Mouse (Mus musculus) left cerebral cortex, postnatal 14 days (tissue): Measurements from ENCODE around the gene Sephs2. TPM values are rescaled to one million over a fixed set of nuclear protein-coding genes. Genes with fewer than 3 reads are reported as not detected.
"Not testable (repeated sequence)": the region's sequence is repeated elsewhere in the genome, so short reads cannot be mapped to it uniquely, and the experiment has no call there.

Source experiments
- DNase-seq, 2 experiments: peaks; one replicate each; pipeline ENCODE4 v3.0.0; 2021 to 2022; ENCODE audit warnings: low spot score in 2 of 2, mixed read lengths in 1 of 2
- intact Hi-C: fragments of 180-260 bp; cut with DNase I; formaldehyde crosslinking; loops from one replicate; pipeline ENCODE4 v1.15.1; 2025
- total RNA-seq, 2 experiments: library from RNA; stranded (reverse); gene quantifications; 2 replicates each; pipeline ENCODE4 v1.2.3; 2021

The Sephs2 gene
- total RNA-seq, 2 experiments from 2014 or later: 45.9 to 50.3 TPM

DNA sequence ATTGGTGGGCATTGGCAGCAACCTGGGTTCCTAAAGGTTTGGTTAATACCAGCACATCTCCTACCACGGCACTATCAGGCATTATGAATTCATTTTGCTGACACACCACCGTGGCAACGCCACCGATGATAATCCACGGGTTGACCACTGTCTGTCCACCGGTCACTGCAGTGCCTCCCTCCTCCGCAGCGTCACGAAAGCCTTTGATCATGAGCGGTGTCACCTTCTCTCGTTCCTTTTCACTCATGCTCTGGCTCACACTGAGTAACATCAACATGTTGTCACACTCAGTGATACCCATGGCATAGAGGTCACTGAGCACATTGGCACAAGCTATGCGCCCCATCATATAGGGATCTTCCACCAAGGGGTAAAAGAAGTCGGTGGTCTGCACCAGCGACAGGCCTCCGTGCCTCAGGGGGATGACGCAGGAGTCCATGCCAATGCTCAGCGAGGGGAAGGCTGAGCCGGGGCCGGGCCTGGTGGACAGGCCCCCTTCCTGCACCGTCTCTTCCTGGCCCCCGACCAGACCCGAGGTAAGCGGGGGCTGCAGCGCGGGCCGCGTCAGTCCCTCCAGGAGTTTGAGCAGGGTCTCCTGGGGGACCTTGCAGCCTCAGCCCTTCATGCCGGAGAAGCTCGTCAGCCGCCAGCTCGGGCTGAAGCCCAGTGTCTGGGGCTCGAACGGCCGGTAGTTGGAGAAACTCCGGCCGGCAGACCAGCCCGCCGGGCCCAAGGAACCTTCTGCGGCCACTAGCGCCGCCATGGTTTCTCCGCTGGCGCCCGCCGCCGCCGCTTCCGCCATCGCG, 534 bp downstream of the Sephs2 start:
- DNase-seq: no peak
- intact Hi-C loops: no loop called here

DNA sequence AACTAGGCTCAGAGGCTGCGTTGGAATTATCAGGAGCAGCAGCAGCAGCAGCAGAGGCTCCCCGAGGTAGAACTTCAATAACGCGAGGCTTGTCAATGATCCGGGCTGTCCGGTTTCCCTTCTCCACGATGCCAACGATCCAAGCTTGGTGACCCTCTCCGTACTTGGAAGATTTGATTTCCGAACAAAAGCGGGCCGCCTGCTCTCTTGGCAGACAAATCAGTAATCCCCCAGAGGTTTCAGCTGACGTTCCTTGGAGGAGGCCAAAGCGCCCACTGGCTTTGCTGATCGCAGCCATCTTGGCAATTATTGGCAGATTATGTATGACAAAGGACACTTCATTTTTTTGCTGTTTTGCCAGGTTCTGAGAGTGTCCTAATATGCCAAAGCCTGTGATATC, 1.3 kb downstream of the Sephs2 start:
- intact Hi-C loops: no loop called here
- DNase-seq: no peak

DNA sequence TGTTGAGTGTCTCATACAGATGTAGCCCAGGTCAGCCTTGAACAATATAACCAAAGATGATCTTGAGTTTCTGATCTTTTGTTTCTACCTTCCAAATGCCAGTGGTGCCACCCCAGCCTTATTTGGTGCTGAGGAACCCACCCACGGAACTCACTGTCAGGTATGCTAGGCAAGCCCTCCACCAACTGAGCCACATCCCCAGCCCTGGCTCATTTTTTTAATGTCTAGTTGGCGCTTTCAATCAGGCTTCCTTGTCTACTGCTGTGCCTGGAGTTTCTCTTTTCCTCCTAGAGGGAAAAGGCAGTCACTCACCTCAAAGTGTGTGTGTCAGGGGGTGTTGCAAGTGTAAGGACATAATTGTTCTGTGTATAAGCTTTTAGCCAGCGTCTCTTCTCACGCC, 2.8 kb downstream of the Sephs2 start:
- intact Hi-C loops: no loop called here
- DNase-seq: no peak

- DNase-seq: no peak
- intact Hi-C loops: no loop called here
Observed at GRCm38 (mm10) chr7:127270666-127271065, 3.2 kb downstream of the Sephs2 start.

GRCm38 (mm10) chr7:127270256-127270655, 3.6 kb downstream of the Sephs2 start:
- no peak for DNase-seq
- intact Hi-C loops: no loop called here

DNA sequence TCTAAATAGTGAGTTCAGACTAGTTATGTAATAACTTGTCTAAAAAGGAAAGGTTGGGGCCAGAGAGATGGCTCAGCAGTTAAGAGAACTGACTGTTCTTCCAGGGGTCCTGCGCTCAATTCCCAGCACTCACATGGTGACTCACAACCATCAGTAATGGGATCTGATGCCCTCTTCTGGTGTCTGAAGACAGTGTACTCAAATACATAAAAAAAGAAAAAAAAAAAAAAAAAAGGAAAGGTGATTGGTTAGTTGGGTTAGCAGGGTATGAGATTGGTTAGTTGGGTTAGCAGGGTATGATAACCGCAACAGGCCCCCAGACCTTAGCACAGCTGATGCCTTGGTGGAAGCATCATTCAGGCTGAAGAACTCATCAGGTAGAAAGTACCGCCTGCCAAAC, 10.3 kb downstream of the Sephs2 start:
- intact Hi-C loops: loop anchor here (5.0 kb wide), 1 partner anchor 214 kb away; the partner anchor contains the start of gene Fbrs
- no peak for DNase-seq

DNA sequence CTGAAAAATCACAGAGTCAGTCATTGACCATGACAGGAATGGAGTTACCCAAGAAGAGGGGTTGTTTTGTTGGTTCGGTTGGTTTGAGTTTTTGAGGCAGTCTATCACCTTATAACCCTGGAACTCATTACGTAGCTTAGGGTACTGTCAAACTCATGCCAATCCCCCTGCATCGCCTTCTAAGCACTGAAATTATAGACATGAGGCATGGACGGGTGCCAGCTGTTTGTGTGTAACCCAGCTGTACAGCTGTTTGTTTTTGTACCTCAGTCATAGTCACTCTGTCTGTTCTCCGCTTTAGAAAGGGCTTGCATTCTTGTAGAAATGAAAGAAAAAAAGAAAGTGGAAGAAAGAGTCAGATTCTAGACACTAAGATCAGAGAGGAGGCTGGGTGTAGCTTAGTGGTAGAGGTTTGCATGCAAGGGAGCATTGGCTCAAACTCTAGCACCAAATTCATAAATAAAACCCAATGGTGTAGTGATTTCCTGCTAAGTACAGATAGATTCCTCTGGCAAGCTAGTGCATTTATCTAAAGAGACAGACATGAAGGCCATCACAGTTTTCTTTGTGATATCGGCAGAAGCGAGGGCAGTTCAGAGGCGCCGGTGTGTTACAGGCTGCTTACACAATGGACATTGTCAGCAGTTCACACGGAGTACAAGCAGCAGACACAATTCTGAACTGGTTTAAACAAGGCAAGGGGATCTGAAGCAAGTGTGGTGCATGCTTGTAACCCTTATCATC, 11.5 kb downstream of the Sephs2 start:
- no peak for DNase-seq
- intact Hi-C loops: loop anchor here (5.0 kb wide), 1 partner anchor 215 kb away; the partner anchor contains the start of gene Fbrs

DNA sequence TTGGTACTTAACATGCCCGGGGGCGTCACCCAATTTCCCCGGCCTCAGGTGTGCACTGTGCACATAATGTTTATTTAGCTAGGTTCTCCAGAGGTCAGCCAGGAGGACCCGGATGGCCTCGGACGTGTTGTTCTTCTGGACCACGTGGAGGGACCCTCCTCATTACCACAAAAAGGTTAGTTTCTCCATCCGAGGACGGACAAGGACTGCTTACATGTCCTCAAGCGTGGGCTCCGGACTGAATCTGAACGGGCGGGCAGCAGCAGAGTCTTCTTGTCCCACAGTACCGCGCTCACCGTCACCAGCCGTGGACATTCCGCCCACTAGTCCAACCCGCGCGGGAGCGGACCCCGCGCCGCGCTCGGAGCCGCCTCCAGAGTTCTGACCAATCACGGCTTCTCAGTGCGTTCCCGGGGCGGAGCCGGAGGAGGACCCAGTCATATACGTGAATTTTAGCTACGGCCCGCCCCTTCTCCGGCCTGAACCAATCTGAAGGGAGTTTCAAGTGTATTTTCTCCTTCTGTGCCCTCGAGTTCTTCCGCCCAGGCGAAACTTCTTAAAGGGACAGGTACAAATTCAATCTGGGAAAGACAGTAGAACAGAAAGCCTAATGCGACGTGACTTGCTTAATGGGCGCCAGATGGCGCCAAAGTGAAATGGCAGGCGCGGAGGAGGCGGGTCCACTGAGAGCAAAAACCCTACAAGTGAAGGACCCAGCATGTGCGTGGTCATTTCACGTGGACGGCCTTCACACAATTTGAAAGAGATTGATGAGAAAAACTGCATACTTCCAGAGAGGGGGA, 13.3 kb downstream of the Sephs2 start, which contains the start of gene Dctpp1:
Gene Dctpp1, minus strand, starts transcription at position 401 of the 803 bp plus-strand sequence.
- DNase-seq: peak; percentile 98 to 99
- intact Hi-C loops: loop anchor here (5.0 kb wide), 1 partner anchor 217 kb away; the partner anchor contains the start of gene Fbrs

GRCm38 (mm10) chr7:127259186-127259905, 14.5 kb downstream of the Sephs2 start:
- no peak for DNase-seq
- intact Hi-C loops: no loop called here

GRCm38 (mm10) chr7:127256518-127256917, 17.3 kb downstream of the Sephs2 start:
- peak in 1 of 2 experiments; percentile 55 for DNase-seq
- intact Hi-C loops: no loop called here

DNA sequence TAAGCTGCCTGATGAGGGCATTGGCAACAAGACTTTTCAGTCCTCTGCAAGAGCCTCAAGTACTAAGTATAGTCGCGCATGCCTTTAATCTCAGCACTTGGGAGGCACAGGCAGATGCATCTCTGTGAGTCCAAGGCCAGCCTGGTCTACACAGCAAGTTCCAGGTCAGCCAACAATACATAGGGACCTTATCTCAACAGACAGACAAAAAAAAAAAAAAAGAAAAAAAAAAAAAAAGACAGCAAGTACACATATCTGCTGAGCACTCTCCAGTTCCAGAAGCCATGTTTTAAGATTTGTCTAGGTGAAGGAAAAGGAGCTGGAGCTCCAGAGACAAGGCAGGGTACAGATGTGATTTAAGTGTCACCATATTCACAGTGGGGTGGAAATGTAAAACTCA, 17.9 kb downstream of the Sephs2 start:
- intact Hi-C loops: no loop called here
- no peak for DNase-seq

- intact Hi-C loops: no loop called here
- DNase-seq: no peak
Observed at GRCm38 (mm10) chr7:127255008-127255407, 18.8 kb downstream of the Sephs2 start.

DNA sequence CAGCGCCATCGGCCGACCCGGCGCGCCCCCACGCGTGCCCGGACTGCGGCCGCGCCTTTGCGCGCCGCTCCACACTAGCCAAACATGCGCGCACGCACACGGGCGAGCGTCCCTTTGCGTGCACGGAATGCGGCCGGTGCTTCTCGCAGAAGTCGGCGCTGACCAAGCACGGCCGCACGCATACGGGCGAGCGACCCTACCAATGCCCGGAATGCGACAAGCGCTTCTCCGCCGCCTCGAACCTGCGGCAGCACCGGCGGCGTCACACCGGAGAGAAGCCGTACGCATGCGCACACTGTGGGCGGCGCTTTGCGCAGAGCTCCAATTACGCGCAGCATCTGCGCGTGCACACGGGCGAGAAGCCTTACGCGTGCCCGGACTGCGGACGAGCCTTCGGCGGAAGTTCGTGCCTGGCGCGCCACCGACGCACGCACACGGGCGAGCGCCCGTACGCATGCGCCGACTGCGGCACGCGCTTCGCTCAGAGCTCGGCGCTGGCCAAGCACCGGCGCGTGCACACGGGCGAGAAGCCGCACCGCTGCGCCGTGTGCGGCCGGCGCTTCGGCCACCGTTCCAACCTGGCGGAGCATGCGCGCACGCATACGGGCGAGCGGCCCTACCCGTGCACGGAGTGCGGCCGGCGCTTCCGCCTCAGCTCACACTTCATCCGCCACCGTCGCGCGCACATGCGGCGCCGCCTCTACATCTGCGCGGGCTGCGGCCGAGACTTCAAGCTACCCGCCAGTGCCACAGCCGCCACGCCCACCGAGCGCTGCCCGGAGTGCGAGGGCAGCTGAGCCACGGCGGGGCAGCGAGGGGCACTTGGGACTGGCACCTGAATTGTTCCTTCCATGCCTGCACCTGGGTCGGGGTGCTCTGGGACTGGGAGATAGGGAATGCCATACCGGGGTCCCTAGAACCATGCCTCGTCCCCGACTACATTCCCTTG, 19.8 kb downstream of the Sephs2 start:
- DNase-seq: peak; percentile 96 to 97
- intact Hi-C loops: no loop called here

- no peak for DNase-seq
- intact Hi-C loops: no loop called here
Observed at GRCm38 (mm10) chr7:127253341-127253740, 20.5 kb downstream of the Sephs2 start.

GRCm38 (mm10) chr7:127252414-127252813, 21.4 kb downstream of the Sephs2 start:
- intact Hi-C loops: no loop called here
- DNase-seq: no peak

- DNase-seq, intact Hi-C loops: not testable (repeated sequence)
Observed at GRCm38 (mm10) chr7:127250511-127250910, 23.3 kb downstream of the Sephs2 start.

- intact Hi-C loops: no loop called here
- DNase-seq: no peak
Observed at GRCm38 (mm10) chr7:127244658-127245510, 29.0 kb downstream of the Sephs2 start.
